Mouse (Mus musculus) forebrain, embryonic 14.5 days (tissue): ENCODE measurements at regions not wholly inside any gene's neighbourhood (a gene's known extent, or its start where the extent isn't known, plus 50 kb on each side); places are given as distances from the start of the nearest gene placed in this dataset.

Source experiments
- ATAC-seq: fragments of 200-750 bp; cut with Nextera tagmentation; 2 replicates; pipeline ENCODE4 v1.8.0; 2017; ENCODE audit warnings: mild to moderate bottlenecking, moderate library complexity
- DNase-seq: peaks from one replicate; pipeline ENCODE4 v3.0.0-alpha.2; 2015; ENCODE audit warnings: low spot score
- H3K27ac ChIP-seq: fragments of 300-500 bp; sonication (generic); 2 replicates; pipeline ENCODE4 v1.5.1; 2014; ENCODE audit warnings: low read depth, mild to moderate bottlenecking, control low read depth, low read length, moderate library complexity
- H3K27me3 ChIP-seq: fragments of 300-500 bp; sonication (generic); replicated peaks from 2 replicates; pipeline ENCODE4 v1.6.1; 2014; ENCODE audit warnings: low read length, control low read depth, mixed read lengths; ENCODE audit not compliant: control insufficient read depth, insufficient read depth
- H3K36me3 ChIP-seq: fragments of 300-500 bp; sonication (generic); 2 replicates; pipeline ENCODE4 v1.6.1; 2014; ENCODE audit warnings: low read length, control low read depth; ENCODE audit not compliant: control insufficient read depth, insufficient read depth
- H3K4me1 ChIP-seq: fragments of 300-500 bp; sonication (generic); 2 replicates; pipeline ENCODE4 v1.6.1; 2014; ENCODE audit warnings: antibody characterized with exemption, low read length, control low read depth; ENCODE audit not compliant: control insufficient read depth, insufficient read depth
- H3K4me2 ChIP-seq: fragments of 300-500 bp; sonication (generic); 2 replicates; pipeline ENCODE4 v1.6.1; 2014; ENCODE audit warnings: mild to moderate bottlenecking, control low read depth, low read length
- H3K4me3 ChIP-seq: fragments of 300-500 bp; sonication (generic); 2 replicates; pipeline ENCODE4 v1.5.1; 2014; ENCODE audit warnings: low read depth, low read length, control low read depth
- H3K9ac ChIP-seq: fragments of 300-500 bp; sonication (generic); 2 replicates; pipeline ENCODE4 v1.6.1; 2014; ENCODE audit warnings: mild to moderate bottlenecking, low read length, control low read depth, moderate library complexity
- H3K9me3 ChIP-seq: fragments of 300-500 bp; sonication (generic); replicated peaks from 2 replicates; pipeline ENCODE4 v1.6.1; 2016; ENCODE audit warnings: low read length, control low read depth, mixed read lengths; ENCODE audit not compliant: control insufficient read depth
- whole genome bisulfite sequencing: fragments of 180-500 bp; shearing (Covaris S2); extraction: QIAGEN DNeasy Blood & Tissue Kit; methylation state at CpG from one replicate; pipeline ENCODE4 v1.1.7; 2014; 5-methylcytosine and 5-hydroxymethylcytosine counted together

DNA sequence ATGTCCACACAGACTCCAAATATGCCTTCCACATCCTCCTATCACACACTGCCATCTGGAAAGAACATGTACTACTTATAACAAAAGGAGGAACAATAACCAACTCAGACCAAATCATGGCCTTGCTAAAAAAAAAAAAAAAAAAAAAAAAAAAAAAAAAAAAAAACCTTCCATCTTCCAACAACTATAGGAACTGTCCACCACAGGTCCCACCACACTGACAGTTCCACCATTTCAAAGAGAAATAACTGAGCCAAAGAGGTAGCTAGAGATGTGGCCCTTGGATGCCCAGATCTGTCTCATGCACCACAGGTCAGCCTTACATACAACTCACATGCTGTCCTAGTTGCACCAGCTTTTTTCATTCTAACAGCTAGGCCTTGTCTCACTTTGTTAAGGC is 97.1 kb downstream of the Tmem17 start:
- ATAC-seq (no peak), DNase-seq (no peak)
- H3K9ac ChIP-seq: no peak overlapping the region
- H3K27ac ChIP-seq: no peak overlapping the region
- H3K27me3 ChIP-seq: no peaks in the 10 kb centered on the region
- H3K36me3 ChIP-seq: no peaks in the 10 kb centered on the region
- H3K4me3 ChIP-seq: no peak overlapping the region
- peaks cover 4% of the 10 kb centered on the region; the same call in 1 of the 2 replicates for H3K4me1 ChIP-seq
- H3K9me3 ChIP-seq: no peaks in the 10 kb centered on the region
- H3K4me2 ChIP-seq: no peak overlapping the region

DNA sequence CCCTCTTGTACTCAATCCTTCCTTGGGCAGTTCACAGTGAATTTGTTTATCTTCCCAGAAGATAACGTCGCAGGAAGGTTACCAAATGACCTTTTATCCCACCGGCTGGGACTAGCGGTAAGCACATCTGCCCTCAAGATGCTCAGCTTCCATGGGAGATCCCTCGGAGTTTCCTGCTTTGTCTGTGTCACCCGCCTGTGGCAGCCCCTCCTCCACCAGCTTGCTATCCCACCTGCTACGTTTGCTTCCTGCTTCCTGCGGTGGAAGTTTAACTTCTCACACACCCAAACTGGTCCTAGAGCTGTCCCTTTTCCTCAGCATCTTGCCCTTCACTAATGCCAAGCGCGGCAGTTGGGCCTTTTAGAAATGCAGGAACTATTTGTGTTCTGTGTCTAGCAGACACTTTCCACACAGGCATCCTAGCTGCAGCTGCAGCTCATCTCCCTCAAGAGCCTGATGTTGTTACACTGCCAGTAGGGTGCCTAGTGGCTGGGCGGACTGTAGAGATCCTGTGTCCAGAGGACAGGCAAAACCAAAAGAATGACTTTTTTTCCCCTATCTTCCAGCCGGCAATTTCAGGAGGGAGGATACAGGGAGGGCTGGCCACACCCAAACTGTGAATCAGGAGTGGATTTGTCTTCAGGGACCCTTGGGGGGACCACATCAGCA is 98.7 kb downstream of the Tmem17 start:
- Histone ChIP-seq H3K9me3 (no peaks in the 10 kb centered on the region), H3K4me1 (peaks cover 4% of the 10 kb centered on the region; the same call in 1 of the 2 replicates), H3K4me2 (no peak overlapping the region), H3K27me3 (no peaks in the 10 kb centered on the region), H3K9ac (peak overlapping the region; percentile 21; the same call in 1 of the 2 replicates), H3K27ac (no peak overlapping the region), H3K36me3 (no peaks in the 10 kb centered on the region), H3K4me3 (no peak overlapping the region)
- DNase-seq: no peak
- WGBS: 15% methylated on average over 12 of the region's 12 CpGs
- ATAC-seq: no peak

DNA sequence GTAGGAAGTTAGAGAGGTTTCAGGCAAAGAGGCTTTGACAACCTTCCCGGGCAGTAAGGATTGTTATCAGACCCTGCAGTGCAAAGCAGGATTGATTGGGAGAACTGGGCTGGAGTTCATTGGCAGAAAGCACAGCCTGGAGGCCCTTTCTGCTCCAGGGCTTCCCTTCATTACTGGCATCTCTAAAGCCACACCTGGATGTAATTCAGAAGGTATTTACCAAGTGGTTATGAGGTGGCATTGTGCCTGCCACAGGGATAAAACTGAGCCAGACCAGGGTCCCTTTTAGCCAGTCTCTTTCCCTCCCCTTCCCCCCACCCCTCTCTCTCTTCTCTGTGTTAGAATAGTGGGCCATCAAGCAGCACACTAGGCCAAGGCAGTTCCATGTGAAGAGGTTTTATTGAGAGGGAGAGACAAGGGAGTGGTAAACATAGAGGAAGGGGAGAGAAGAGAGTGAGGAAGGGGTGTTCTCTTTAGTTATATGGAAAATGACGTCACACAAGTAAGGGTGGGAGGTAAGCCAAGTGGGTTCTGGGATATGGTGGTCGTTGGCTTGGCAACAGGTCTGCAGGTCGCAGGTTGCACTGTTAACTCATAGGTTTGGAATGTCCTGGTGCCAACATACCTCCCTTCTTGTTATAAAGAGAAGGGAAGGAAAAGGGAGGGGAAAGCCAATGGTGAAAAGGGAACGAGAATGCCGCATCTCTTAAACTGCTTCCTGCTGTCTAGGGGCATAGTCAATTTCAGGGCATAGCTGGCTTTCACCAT is 99.4 kb downstream of the Tmem17 start:
- peaks cover 4% of the 10 kb centered on the region; the same call in 1 of the 2 replicates for H3K4me1 ChIP-seq
- H3K27ac ChIP-seq: no peak overlapping the region
- 50% methylated on average over 6 of the region's 6 CpGs for WGBS
- no peak overlapping the region for H3K9ac ChIP-seq
- DNase-seq (no peak), ATAC-seq (no peak)
- H3K4me3 ChIP-seq: no peak overlapping the region
- no peak overlapping the region for H3K4me2 ChIP-seq
- H3K9me3 ChIP-seq: no peaks in the 10 kb centered on the region
- H3K36me3 ChIP-seq: no peaks in the 10 kb centered on the region
- no peaks in the 10 kb centered on the region for H3K27me3 ChIP-seq

DNA sequence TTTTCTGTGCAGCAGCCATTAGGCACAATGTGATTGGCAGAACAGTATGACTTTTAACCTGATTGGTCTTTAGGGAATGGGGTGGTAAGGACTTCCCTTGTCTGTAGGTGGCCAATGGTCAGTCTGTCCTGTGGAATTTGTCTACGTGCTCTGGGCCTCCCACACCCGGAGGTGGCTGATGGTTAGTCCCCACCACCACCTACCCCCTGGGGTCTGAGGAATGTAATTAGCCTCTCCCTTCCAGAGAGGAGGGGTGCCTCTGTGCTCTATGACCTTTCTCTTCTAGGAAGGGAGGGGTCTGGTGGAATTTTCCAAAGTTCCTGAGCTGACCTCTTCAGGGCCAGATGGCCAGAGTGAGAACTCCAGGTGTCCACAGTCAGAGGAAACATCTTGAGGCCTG is 101.6 kb downstream of the Tmem17 start:
- H3K4me3 ChIP-seq: no peak overlapping the region
- ATAC-seq: no peak
- no peak overlapping the region for H3K27ac ChIP-seq
- no peak overlapping the region for H3K9ac ChIP-seq
- no peaks in the 10 kb centered on the region for H3K9me3 ChIP-seq
- peaks cover 9% of the 10 kb centered on the region; the same call in 1 of the 2 replicates for H3K4me1 ChIP-seq
- no peak overlapping the region for H3K4me2 ChIP-seq
- no peaks in the 10 kb centered on the region for H3K36me3 ChIP-seq
- H3K27me3 ChIP-seq: no peaks in the 10 kb centered on the region
- 70% methylated on average over 2 of the region's 2 CpGs for WGBS
- DNase-seq: no peak

DNA sequence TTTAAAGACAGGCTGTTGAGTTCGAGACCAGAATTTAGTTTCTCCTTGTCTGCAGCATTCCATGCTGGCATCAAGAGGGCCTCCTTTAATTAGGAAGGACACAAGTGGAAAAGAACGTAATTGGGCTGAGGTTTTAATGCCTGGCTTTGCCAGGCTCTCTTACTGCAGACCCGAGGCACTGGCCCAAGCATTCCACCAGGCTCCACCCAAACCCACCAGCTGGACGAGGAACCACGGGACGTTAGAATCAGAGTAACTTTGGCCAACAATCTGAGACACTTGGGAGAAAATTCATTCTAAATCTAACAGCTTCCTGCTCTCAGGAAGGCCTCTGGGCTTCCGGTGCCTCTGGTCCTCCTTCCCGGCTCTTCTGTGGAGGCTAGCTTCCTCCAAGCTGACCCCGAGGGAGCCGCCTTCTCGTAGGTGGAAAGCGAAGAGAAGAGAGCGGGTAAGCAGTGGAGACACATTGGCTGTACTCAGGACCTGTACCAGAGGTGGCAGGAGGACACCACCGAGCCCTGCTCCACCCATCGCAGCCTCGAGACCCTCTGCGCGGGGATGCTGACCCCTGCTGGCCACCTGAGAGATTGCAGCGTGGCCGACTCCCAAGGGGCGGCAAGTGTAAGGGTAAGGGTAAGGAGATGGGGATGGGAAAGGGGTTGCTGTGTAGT is 105.5 kb downstream of the Tmem17 start:
- peak; percentile 93 for ATAC-seq

DNA sequence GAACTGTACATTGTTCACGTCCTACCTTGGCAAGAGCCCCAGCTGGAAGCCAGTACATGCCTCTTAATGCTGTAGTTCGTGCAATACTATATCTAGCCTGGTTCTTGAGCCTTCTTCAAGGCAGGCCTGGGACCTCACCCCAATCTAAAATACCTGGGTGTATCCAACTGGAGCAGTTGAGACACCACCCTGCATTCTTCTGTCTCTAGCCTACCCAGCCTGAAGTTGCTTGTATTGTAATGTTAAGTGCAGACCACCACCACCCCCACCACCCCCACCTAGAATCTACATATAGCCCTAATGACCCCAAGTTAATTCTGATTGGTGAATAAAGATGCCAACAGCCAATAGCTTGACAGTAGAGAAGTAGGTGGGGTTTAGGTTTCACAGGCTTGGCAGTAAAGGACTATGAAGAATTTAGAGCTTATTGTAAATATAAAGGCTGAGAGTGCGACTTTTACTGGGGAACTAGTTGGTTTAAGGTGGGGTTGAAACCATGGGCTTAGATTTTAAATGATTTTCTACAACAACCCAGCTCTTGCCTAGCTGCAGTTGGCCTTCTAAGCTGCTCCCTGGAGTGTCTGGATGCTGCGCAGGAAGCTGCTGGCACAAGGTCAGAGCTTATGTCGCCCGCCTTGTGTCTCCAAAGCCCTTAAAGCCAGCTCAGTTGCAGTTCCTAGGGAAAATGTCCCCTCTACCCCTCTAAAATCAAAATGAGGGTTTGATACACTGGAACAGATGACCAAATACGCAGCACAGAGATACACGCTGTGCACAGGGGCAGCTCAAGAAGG is 109.2 kb downstream of the Tmem17 start:
- no peak overlapping the region for H3K4me3 ChIP-seq
- no peak overlapping the region for H3K4me2 ChIP-seq
- 0 out of 2 replicates have a peak, but pooled peaks cover 4% of the 10 kb centered on the region for H3K4me1 ChIP-seq
- DNase-seq (no peak), ATAC-seq (no peak)
- H3K9ac ChIP-seq: no peak overlapping the region
- H3K9me3 ChIP-seq: no peaks in the 10 kb centered on the region
- H3K27ac ChIP-seq: no peak overlapping the region
- H3K36me3 ChIP-seq: no peaks in the 10 kb centered on the region
- 70% methylated on average over 8 of the region's 8 CpGs for WGBS
- H3K27me3 ChIP-seq: no peaks in the 10 kb centered on the region

More for the DNA sequence above, 105.5 kb downstream of the Tmem17 start:
- no peak overlapping the region for H3K27ac ChIP-seq
- H3K27me3 ChIP-seq: no peaks in the 10 kb centered on the region
- H3K36me3 ChIP-seq: no peaks in the 10 kb centered on the region
- 0 out of 2 replicates have a peak, but pooled peaks cover 4% of the 10 kb centered on the region for H3K4me1 ChIP-seq
- 9% methylated on average over 21 of the region's 21 CpGs for whole genome bisulfite sequencing
- peak overlapping the region; percentile 26 for H3K4me3 ChIP-seq
- peak overlapping the region; percentile 57 for H3K9ac ChIP-seq
- no peaks in the 10 kb centered on the region for H3K9me3 ChIP-seq
- peak overlapping the region; percentile 66 for H3K4me2 ChIP-seq
- DNase-seq: peak; percentile 81

DNA sequence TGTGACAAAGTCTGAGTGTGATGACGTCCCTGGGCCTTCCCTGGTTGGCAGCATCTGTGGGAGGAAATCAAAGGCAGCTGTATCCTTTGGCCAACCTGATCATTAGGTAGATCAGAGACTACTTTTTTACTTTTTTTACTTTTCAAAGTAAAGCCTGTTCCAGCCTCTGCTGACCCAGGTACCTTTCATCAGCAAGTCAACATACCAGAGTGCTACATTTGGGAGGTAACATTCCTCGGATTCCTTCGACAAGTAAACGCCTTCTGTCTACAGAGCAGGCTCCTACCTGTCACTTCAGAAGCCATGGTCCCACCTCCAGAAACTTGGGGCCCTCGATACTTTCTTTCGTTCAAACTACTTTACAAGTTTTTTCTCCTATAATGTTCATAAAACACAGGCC is 110.0 kb downstream of the Tmem17 start:
- Histone ChIP-seq H3K27me3 (no peaks in the 10 kb centered on the region), H3K4me1 (0 out of 2 replicates have a peak, but pooled peaks cover 4% of the 10 kb centered on the region), H3K9ac (no peak overlapping the region), H3K4me3 (no peak overlapping the region), H3K4me2 (no peak overlapping the region), H3K36me3 (no peaks in the 10 kb centered on the region), H3K9me3 (no peaks in the 10 kb centered on the region), H3K27ac (no peak overlapping the region)
- ATAC-seq: no peak
- no peak for DNase-seq
- WGBS: 77% methylated on average over 6 of the region's 6 CpGs

DNA sequence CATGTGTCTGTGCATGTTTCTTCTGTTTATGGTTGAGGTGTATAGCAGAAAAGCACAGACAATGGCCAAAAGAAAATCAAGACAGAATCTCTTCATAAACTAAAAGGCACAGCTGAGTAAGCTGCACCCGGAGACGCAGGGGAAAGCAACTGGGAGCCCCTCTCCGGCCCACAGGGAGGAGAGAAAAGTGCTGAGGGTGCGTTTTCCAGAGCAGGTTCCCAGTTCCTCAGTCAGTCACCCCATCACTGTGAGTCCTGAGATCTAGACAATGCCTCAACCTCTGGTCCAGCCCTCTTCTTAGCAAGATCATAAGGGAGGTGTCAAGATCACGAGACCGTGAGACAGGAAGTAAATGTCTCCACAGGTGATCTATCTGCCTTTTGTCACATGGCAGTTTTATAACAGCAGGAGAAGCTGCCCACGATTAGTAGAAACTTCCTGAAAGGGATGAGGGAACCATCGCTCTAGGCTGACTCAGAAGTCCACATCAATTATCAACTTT is 110.7 kb downstream of the Tmem17 start:
- no peak overlapping the region for H3K27ac ChIP-seq
- no peak for ATAC-seq
- 70% methylated on average over 8 of the region's 8 CpGs for WGBS

More for the DNA sequence above, 110.7 kb downstream of the Tmem17 start:
- H3K4me2 ChIP-seq: no peak overlapping the region
- H3K4me3 ChIP-seq: no peak overlapping the region
- H3K27me3 ChIP-seq: no peaks in the 10 kb centered on the region
- no peak for DNase-seq
- H3K9ac ChIP-seq: no peak overlapping the region
- H3K9me3 ChIP-seq: no peaks in the 10 kb centered on the region
- H3K36me3 ChIP-seq: no peaks in the 10 kb centered on the region
- no peaks in the 10 kb centered on the region for H3K4me1 ChIP-seq
